Mouse (Mus musculus): ENCODE measurements around the gene Itpripl2. TPM values are rescaled to one million over a fixed set of nuclear protein-coding genes. Genes with fewer than 3 reads are reported as not detected.

Gene Itpripl2
- polyA plus RNA-seq, 1 experiment from 2014 or later = 4.1 TPM

DNA sequence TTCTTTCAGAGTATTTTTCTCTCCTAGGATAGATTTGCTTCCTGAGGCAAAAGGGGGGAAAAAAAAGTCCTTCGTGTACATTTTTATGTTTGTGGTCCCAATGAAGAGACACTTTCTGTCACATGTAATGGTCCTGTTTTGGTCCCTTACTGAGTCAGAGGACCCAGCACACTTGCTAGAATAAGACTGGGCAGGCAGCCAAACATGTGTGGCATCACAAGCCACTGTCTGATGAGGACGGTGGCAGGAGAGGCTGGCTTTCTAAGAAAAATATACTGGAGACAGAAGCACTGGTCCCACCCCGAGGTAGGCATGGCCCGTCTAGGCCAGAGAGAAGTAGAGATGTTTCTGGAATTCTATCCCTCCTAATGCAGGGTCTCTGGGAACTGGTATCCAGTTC is 38.1 kb downstream of the Itpripl2 start:
- Histone ChIP-seq H3K9me3 (replicated peaks; ENCODE audit: control insufficient read depth, low read length) (no peaks in the 10 kb centered on the region), H3K27ac (ENCODE audit: low read length) (no peak overlapping the region), H3K4me1 (ENCODE audit: control insufficient read depth, insufficient read depth, low read length) (0 out of 2 replicates have a peak, but pooled peaks cover 2% of the 10 kb centered on the region), H3K36me3 (ENCODE audit: control insufficient read depth, insufficient read depth) (no peaks in the 10 kb centered on the region), H3K27me3 (ENCODE audit: control insufficient read depth, insufficient read depth, low read length) (peaks cover 6% of the 10 kb centered on the region), H3K4me3 (ENCODE audit: low read length) (no peak overlapping the region), H3K4me2 (ENCODE audit: low read depth, low read length) (no peak overlapping the region), H3K9ac (ENCODE audit: low read length) (no peak overlapping the region)
- no peak for ATAC-seq (replicated peaks; ENCODE audit: extremely low read depth, insufficient read depth, low FRiP score)
- WGBS = 47% methylated on average over 4 of the region's 4 CpGs

DNA sequence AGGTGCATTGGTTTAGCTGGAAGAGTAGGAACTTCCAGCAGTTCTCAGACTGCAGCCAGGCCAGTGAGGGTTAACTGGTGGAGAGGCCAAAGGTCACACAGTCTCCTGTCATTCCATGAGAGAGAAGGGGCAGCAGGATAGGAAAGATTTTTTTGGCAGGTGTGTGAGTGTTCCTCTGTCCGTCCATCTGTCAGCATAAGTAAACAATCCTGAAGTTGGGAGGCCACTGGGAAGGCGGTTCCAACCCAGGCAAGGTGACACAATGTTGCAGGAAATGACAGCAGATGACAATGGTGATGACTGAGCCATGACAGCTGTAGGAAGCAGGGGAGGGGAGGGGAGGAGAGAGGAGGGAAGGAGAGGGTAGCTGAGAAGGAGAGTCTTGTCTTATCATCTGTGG is 38.8 kb downstream of the Itpripl2 start:
- 30% methylated on average over 2 of the region's 2 CpGs for WGBS
- ATAC-seq (replicated peaks; ENCODE audit: extremely low read depth, insufficient read depth, low FRiP score) = no peak
- Histone ChIP-seq H3K27me3 (ENCODE audit: control insufficient read depth, insufficient read depth, low read length) (peaks cover 12% of the 10 kb centered on the region), H3K9me3 (replicated peaks; ENCODE audit: control insufficient read depth, low read length) (no peaks in the 10 kb centered on the region), H3K4me3 (ENCODE audit: low read length) (no peak overlapping the region), H3K4me1 (ENCODE audit: control insufficient read depth, insufficient read depth, low read length) (peaks cover 9% of the 10 kb centered on the region), H3K9ac (ENCODE audit: low read length) (no peak overlapping the region), H3K4me2 (ENCODE audit: low read depth, low read length) (no peak overlapping the region), H3K36me3 (ENCODE audit: control insufficient read depth, insufficient read depth) (no peaks in the 10 kb centered on the region), H3K27ac (ENCODE audit: low read length) (no peak overlapping the region)

DNA sequence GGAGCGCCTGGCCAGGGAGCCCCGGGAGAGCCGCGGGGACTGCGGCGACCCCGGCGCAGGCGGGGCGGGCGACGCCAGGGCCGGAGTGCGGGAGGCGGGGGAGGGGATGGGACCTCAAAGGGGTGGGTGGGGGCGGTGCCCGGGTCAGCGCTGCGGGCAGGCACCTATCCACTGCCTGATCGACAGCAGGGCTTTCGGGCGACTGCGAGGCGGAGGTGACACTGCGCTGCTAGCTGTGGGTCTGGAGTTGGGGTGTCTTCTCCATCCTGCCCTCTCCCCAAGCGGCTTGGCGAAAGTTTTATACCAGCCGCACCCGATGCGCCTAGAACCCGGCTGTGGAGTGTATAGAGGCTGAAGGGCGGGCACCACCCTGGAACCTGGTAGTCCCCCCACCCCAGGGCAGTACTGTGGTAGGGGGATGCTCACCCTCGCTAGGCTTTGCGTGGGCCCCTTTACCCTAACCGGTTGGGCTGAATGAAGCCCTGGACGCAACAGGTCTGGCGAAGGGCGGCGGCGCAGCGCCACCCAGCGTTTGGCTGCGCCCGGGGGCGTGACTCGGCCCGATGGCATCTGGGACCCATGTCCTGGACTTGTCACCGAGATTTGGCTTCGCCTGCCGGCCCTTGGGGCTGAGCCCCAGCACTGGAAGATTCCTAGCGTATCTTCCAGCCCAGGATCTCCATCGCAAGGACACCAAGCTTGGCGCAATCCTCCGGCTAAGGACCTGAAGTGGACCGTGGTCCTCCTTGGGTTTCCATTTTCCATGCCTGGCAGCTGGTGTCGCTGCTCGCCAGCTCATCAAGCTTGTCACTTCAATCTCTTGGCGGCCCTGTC is 43.4 kb downstream of the Itpripl2 start, which contains the start of gene Syt17:
TSS of gene Syt17 (minus strand) at position 89 of the 834 bp plus-strand sequence.
- ATAC-seq (replicated peaks; ENCODE audit: extremely low read depth, insufficient read depth, low FRiP score) = peak; percentile 50
- WGBS = under 1% methylated on average over 51 of the region's 58 CpGs
- H3K27me3 ChIP-seq (ENCODE audit: control insufficient read depth, insufficient read depth, low read length) = peaks cover 44% of the 10 kb centered on the region

DNA sequence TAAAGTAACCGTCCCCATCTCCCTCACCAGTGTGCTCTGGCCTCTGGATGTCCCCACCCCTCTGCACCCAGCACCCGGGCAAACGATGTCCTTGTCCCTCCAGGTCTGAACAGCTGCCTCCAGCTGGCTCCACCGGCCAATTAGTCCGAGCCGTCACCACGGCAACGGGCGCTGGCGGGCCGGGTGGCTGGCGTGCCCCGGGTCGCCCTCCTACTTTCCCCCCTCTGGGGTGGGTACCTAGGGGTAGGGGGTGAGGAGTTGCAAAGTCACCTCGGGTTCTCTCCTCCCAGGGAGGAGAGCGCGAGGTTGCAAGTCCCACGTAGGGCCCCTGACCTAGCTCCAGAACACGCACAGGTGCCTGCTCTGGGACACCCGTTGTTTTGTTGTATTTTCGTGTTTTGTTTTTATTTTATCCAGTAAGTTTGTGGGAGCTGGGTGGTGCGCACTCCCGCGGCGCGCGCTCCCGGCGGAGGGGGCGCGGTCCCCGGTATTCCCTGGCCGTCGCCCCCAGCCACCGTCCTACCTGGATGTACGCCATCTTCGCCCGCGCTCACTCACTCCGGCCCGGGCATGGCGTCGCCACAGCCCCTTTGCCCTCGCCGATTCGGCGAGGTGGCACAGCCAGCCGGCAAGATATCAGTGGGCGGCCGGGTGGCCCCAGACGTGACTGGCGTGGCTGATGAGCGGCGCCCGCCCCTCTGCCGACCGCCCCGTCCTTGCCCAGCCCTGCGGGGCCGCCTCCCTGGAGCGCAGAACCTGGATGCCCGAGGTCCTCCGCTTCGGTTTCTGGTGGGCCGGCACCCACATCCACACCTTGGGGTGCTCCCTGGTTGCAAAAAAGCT is 44.3 kb downstream of the Itpripl2 start:
- WGBS = under 1% methylated on average over 65 of the region's 65 CpGs
- H3K9ac ChIP-seq (ENCODE audit: low read length) = peak overlapping the region; percentile 63
- ATAC-seq (replicated peaks; ENCODE audit: extremely low read depth, insufficient read depth, low FRiP score) = 0 out of 2 replicates have a peak, but pooled peaks have one; percentile 20
- peak overlapping the region; percentile 62 for H3K4me3 ChIP-seq (ENCODE audit: low read length)
- no peaks in the 10 kb centered on the region for H3K36me3 ChIP-seq (ENCODE audit: control insufficient read depth, insufficient read depth)
- H3K4me1 ChIP-seq (ENCODE audit: control insufficient read depth, insufficient read depth, low read length) = peaks cover 9% of the 10 kb centered on the region
- no peaks in the 10 kb centered on the region for H3K9me3 ChIP-seq (replicated peaks; ENCODE audit: control insufficient read depth, low read length)
- H3K4me2 ChIP-seq (ENCODE audit: low read depth, low read length) = peak overlapping the region; percentile 84
- H3K27me3 ChIP-seq (ENCODE audit: control insufficient read depth, insufficient read depth, low read length) = peaks cover 45% of the 10 kb centered on the region
- no peak overlapping the region for H3K27ac ChIP-seq (ENCODE audit: low read length)

More for the DNA sequence above, 43.4 kb downstream of the Itpripl2 start, which contains the start of gene Syt17:
- Histone ChIP-seq H3K4me3 (ENCODE audit: low read length) (peak within 1 kb of the TSS; percentile 62), H3K36me3 (ENCODE audit: control insufficient read depth, insufficient read depth) (no peaks in the 10 kb centered on the region), H3K4me1 (ENCODE audit: control insufficient read depth, insufficient read depth, low read length) (peaks cover 11% of the 10 kb centered on the region), H3K27ac (ENCODE audit: low read length) (no peak within 1 kb of the TSS), H3K9me3 (replicated peaks; ENCODE audit: control insufficient read depth, low read length) (no peaks in the 10 kb centered on the region), H3K4me2 (ENCODE audit: low read depth, low read length) (peak within 1 kb of the TSS; percentile 84), H3K9ac (ENCODE audit: low read length) (peak within 1 kb of the TSS; percentile 63)

DNA sequence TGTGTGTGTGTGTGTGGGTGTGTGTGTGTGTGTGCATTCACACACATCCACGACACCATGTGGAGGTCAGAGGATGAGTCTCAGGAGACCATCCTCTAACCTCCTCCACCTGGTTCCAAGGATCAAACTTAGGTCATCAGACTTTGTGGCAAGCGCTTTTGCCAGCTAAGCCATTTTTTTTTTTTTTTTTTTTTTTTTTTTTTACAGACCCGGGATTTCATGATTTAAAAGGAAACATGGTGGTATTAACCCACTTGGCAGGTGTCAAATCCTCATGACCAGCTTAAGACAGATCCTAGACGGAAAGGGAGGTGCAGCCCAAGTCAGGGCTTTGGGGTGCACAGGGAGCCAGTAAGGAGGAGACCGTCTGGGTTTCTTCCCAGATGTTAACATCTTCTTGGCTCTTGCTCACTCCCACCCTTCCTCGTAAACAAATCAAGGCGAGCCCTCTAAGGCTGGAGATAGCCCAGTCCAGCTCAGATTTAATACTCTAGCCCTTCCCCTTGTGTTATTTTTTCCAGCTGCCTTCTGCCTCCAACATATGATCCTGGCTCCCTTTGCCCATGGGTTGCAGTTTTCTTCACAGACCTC is 47.8 kb downstream of the Itpripl2 start:
- no peak overlapping the region for H3K27ac ChIP-seq (ENCODE audit: low read length)
- H3K4me2 ChIP-seq (ENCODE audit: low read depth, low read length) = no peak overlapping the region
- H3K4me1 ChIP-seq (ENCODE audit: control insufficient read depth, insufficient read depth, low read length) = peaks cover 9% of the 10 kb centered on the region
- H3K9ac ChIP-seq (ENCODE audit: low read length) = no peak overlapping the region
- H3K4me3 ChIP-seq (ENCODE audit: low read length) = no peak overlapping the region
- 50% methylated on average over 7 of the region's 7 CpGs for WGBS
- H3K36me3 ChIP-seq (ENCODE audit: control insufficient read depth, insufficient read depth) = no peaks in the 10 kb centered on the region
- no peak for ATAC-seq (replicated peaks; ENCODE audit: extremely low read depth, insufficient read depth, low FRiP score)
- H3K9me3 ChIP-seq (replicated peaks; ENCODE audit: control insufficient read depth, low read length) = no peaks in the 10 kb centered on the region
- H3K27me3 ChIP-seq (ENCODE audit: control insufficient read depth, insufficient read depth, low read length) = peaks cover 49% of the 10 kb centered on the region

DNA sequence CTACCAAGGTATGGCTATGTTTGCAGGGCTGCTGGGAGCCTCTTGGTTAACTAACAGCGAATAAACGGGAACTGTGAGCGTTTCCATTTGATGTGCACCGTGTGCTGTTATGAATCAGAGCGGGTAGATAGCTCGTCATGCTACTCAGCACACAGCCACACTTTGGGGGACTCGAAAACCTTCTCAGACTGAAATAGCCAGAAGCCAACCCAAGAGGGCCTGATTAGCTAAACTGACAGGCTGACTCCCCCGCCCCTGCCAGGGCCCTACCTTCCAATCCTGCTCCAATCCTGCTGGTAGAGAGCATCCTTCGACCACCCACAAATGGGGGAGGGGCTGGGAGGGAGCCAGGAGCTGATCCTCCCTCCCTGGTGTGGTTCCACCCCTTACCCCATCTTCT is 48.4 kb downstream of the Itpripl2 start:
- H3K4me1 ChIP-seq (ENCODE audit: control insufficient read depth, insufficient read depth, low read length) = peaks cover 6% of the 10 kb centered on the region
- no peak overlapping the region for H3K4me3 ChIP-seq (ENCODE audit: low read length)
- no peak overlapping the region for H3K27ac ChIP-seq (ENCODE audit: low read length)
- H3K9ac ChIP-seq (ENCODE audit: low read length) = no peak overlapping the region
- WGBS = 6% methylated on average over 9 of the region's 9 CpGs
- no peaks in the 10 kb centered on the region for H3K36me3 ChIP-seq (ENCODE audit: control insufficient read depth, insufficient read depth)
- ATAC-seq (replicated peaks; ENCODE audit: extremely low read depth, insufficient read depth, low FRiP score) = no peak
- no peaks in the 10 kb centered on the region for H3K9me3 ChIP-seq (replicated peaks; ENCODE audit: control insufficient read depth, low read length)
- H3K4me2 ChIP-seq (ENCODE audit: low read depth, low read length) = no peak overlapping the region
- H3K27me3 ChIP-seq (ENCODE audit: control insufficient read depth, insufficient read depth, low read length) = peaks cover 46% of the 10 kb centered on the region

DNA sequence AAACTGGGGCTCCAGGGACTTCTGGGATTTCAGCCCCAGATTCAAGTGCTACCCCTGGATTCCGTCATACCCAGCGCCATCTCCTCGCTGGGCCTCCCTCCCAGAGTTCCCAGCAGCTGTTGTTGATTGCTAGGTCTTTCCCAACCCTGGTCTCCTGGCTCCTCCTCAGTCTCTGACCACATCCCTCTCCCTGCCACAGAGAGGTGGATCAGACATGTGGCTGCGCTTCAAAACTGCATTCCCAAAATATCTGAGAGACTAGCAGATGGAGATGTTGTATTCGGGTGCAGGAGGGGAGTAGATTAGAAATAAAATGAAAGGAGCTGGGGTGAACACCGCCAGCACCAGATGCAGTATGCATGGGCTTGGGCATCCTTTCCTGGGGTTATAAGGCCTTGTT is 50.2 kb downstream of the Itpripl2 start:
- Histone ChIP-seq H3K4me3 (ENCODE audit: low read length) (no peak overlapping the region), H3K4me1 (ENCODE audit: control insufficient read depth, insufficient read depth, low read length) (no peaks in the 10 kb centered on the region), H3K36me3 (ENCODE audit: control insufficient read depth, insufficient read depth) (no peaks in the 10 kb centered on the region), H3K9ac (ENCODE audit: low read length) (no peak overlapping the region), H3K4me2 (ENCODE audit: low read depth, low read length) (no peak overlapping the region), H3K9me3 (replicated peaks; ENCODE audit: control insufficient read depth, low read length) (no peaks in the 10 kb centered on the region), H3K27ac (ENCODE audit: low read length) (no peak overlapping the region), H3K27me3 (ENCODE audit: control insufficient read depth, insufficient read depth, low read length) (peaks cover 31% of the 10 kb centered on the region)
- 69% methylated on average over 6 of the region's 6 CpGs for whole genome bisulfite sequencing
- no peak for ATAC-seq (replicated peaks; ENCODE audit: extremely low read depth, insufficient read depth, low FRiP score)

DNA sequence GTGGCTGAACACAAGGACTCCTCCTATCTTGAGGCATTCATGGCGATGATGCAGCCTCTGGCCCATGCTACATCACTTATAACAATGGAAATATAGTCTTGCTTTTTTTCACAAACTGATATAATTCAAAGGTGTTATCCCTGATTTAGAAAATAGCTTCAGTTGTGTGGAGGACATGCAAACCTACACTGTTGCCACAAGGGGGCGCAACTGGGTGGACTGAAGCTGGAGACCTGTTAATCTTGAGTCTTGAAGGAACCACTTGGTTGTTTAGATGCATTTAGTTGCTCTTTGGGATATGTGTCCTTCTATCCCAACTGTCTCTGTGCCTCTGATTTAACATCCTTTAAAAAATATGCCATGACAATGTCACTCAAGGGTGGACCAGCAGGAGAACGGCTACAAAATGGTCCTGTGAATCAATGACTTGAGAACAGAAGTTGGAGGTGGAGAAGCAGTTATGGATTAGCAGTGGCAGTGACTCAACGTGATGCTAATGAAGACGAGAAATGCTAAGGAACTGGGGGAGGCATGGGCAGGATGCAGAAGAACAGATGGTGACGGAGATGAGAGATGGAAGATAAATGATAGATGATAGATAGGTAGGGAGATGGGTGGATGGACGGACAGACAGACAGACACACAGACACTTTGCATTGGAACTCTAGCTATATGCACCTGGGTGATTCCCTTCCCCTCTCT is 54.5 kb downstream of the Itpripl2 start:
- H3K4me3 ChIP-seq (ENCODE audit: low read length) = no peak overlapping the region
- H3K36me3 ChIP-seq (ENCODE audit: control insufficient read depth, insufficient read depth) = no peaks in the 10 kb centered on the region
- H3K4me1 ChIP-seq (ENCODE audit: control insufficient read depth, insufficient read depth, low read length) = no peaks in the 10 kb centered on the region

More for the DNA sequence above, 54.5 kb downstream of the Itpripl2 start:
- 0 out of 2 replicates have a peak, but pooled peaks cover 6% of the 10 kb centered on the region for H3K27me3 ChIP-seq (ENCODE audit: control insufficient read depth, insufficient read depth, low read length)
- ATAC-seq (replicated peaks; ENCODE audit: extremely low read depth, insufficient read depth, low FRiP score) = no peak
- no peak overlapping the region for H3K27ac ChIP-seq (ENCODE audit: low read length)
- WGBS = 48% methylated on average over 7 of the region's 7 CpGs
- H3K9ac ChIP-seq (ENCODE audit: low read length) = no peak overlapping the region
- H3K9me3 ChIP-seq (replicated peaks; ENCODE audit: control insufficient read depth, low read length) = no peaks in the 10 kb centered on the region
- H3K4me2 ChIP-seq (ENCODE audit: low read depth, low read length) = no peak overlapping the region
